Mouse (Mus musculus): ENCODE measurements around the gene Synpo2. TPM values are rescaled to one million over a fixed set of nuclear protein-coding genes. Genes with fewer than 3 reads are reported as not detected.

The Synpo2 gene
- polyA plus RNA-seq, 1 experiment, result 5.4 TPM

DNA sequence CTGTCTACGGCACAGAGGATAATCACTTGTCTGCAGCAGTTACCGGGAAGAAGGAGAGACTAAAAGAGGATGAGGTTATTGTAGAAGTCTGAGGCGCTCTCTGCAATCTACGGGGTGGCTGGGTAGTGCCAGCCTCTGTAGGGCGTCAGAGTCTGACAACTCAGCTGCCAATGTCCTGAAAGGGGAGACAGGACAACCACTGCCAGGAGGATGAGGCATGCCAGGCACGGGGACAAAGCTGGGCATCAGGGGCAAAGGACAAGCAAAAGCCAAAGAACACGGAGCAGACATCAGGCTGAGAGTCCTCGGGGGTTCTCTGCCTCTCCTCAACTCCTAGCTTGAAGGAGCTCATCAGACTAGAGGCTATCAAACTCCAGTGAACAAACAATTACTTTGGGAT is 82.6 kb downstream of the Synpo2 start:
- Histone ChIP-seq H3K4me3 (ENCODE audit: insufficient read depth, low read depth, low read length) (no peak overlapping the region), H3K27me3 (replicated peaks; ENCODE audit: control insufficient read depth, insufficient read depth, low read length) (no peaks in the 10 kb centered on the region), H3K36me3 (ENCODE audit: control insufficient read depth, insufficient read depth, low read length) (no peaks in the 10 kb centered on the region), H3K4me1 (ENCODE audit: control insufficient read depth, insufficient read depth, low read length) (no peaks in the 10 kb centered on the region), H3K27ac (ENCODE audit: insufficient read depth, low read depth, low read length) (no peak overlapping the region)
- TF ChIP-seq POLR2A (IDR thresholded peaks at IDR 0.05; ENCODE audit: low read depth, low read length), result no peak
- TF ChIP-seq CTCF (conservative IDR thresholded peaks at IDR 0.05; ENCODE audit: insufficient read depth, insufficient read length, low read depth, low read length), result no peak
- DNase-seq, result no peak
- WGBS, result 89% methylated on average over 8 of the region's 8 CpGs

DNA sequence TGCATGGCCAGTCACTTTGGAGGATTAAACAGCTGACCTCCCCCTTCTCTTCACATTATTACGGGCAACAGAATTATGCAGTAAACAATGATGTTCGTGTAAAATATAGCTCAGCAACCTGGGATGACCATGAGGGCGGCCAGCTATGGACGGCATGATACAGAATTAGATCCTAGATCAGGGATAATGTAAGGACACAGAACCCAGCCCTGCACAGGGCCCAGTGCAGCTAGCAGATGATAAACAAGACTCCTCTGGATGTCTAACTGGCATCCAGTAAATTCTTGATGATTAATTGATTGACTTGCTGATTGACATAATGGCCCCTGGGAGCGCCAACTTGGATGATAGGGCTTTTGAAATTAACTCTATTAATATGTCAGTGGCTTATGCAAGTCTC is 83.0 kb downstream of the Synpo2 start:
- Histone ChIP-seq H3K27ac (ENCODE audit: insufficient read depth, low read depth, low read length) (no peak overlapping the region), H3K36me3 (ENCODE audit: control insufficient read depth, insufficient read depth, low read length) (no peaks in the 10 kb centered on the region), H3K4me3 (ENCODE audit: insufficient read depth, low read depth, low read length) (no peak overlapping the region), H3K4me1 (ENCODE audit: control insufficient read depth, insufficient read depth, low read length) (no peaks in the 10 kb centered on the region), H3K27me3 (replicated peaks; ENCODE audit: control insufficient read depth, insufficient read depth, low read length) (no peaks in the 10 kb centered on the region)
- DNase-seq, result no peak
- TF ChIP-seq POLR2A (IDR thresholded peaks at IDR 0.05; ENCODE audit: low read depth, low read length) (no peak), CTCF (conservative IDR thresholded peaks at IDR 0.05; ENCODE audit: insufficient read depth, insufficient read length, low read depth, low read length) (no peak)
- 89% methylated on average over 5 of the region's 5 CpGs for WGBS

GRCm38 (mm10) chr3:123150523-123151135 is 85.3 kb downstream of the Synpo2 start:
- TF ChIP-seq POLR2A (IDR thresholded peaks at IDR 0.05; ENCODE audit: low read depth, low read length) (no peak), CTCF (conservative IDR thresholded peaks at IDR 0.05; ENCODE audit: insufficient read depth, insufficient read length, low read depth, low read length) (no peak)
- Histone ChIP-seq H3K27ac (ENCODE audit: insufficient read depth, low read depth, low read length) (no peak overlapping the region), H3K27me3 (replicated peaks; ENCODE audit: control insufficient read depth, insufficient read depth, low read length) (no peaks in the 10 kb centered on the region), H3K36me3 (ENCODE audit: control insufficient read depth, insufficient read depth, low read length) (no peaks in the 10 kb centered on the region), H3K4me1 (ENCODE audit: control insufficient read depth, insufficient read depth, low read length) (no peaks in the 10 kb centered on the region), H3K4me3 (ENCODE audit: insufficient read depth, low read depth, low read length) (no peak overlapping the region)
- DNase-seq, result no peak
- 69% methylated on average over 8 of the region's 8 CpGs for WGBS

DNA sequence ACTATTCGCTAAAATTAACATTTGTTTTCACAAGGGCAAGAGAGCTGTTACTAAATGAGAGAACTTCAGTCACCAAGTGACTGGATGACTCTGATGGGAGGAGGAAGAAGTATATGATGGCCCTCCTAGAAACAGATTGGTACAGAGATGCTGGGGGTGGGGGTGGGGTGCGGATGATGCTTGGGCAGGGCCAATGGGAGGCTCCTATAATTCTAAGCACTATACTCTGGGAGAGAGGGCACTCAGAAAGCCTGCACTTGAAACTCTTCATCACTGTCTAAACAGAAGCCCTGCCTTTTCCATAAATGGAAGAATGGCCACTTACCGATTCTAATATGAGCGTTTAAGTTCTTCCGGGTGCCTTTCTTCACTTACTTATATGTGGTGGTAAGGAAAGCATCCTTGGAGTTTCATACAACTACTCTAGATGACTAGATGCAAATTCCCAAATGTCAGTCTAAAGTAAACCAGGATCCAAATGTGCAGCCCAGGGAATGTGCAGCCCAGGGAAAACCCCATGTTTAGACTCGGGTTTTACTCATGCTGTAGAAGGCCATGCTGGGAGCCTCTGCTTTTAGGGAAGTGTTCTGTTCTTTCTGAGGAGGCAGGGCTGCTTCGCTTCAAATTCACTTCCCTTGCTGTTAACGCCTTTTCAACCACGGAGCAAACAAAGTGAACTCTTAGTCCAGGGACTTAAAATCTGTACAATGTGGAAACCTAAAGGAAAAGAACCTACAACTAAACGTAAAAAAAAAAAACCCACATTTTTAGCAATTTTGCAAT is 86.4 kb downstream of the Synpo2 start:
- WGBS, result 89% methylated on average over 10 of the region's 10 CpGs
- Histone ChIP-seq H3K4me3 (ENCODE audit: insufficient read depth, low read depth, low read length) (no peak overlapping the region), H3K27me3 (replicated peaks; ENCODE audit: control insufficient read depth, insufficient read depth, low read length) (no peaks in the 10 kb centered on the region), H3K27ac (ENCODE audit: insufficient read depth, low read depth, low read length) (no peak overlapping the region), H3K4me1 (ENCODE audit: control insufficient read depth, insufficient read depth, low read length) (no peaks in the 10 kb centered on the region), H3K36me3 (ENCODE audit: control insufficient read depth, insufficient read depth, low read length) (no peaks in the 10 kb centered on the region)
- no peak for TF ChIP-seq CTCF (conservative IDR thresholded peaks at IDR 0.05; ENCODE audit: insufficient read depth, insufficient read length, low read depth, low read length)
- no peak for TF ChIP-seq POLR2A (IDR thresholded peaks at IDR 0.05; ENCODE audit: low read depth, low read length)
- DNase-seq, result no peak

- Histone ChIP-seq H3K27ac (ENCODE audit: insufficient read depth, low read depth, low read length) (no peak overlapping the region), H3K27me3 (replicated peaks; ENCODE audit: control insufficient read depth, insufficient read depth, low read length) (no peaks in the 10 kb centered on the region; the same call in 1 of the 2 replicates), H3K4me1 (ENCODE audit: control insufficient read depth, insufficient read depth, low read length) (no peaks in the 10 kb centered on the region), H3K36me3 (ENCODE audit: control insufficient read depth, insufficient read depth, low read length) (no peaks in the 10 kb centered on the region), H3K4me3 (ENCODE audit: insufficient read depth, low read depth, low read length) (no peak overlapping the region)
- 91% methylated on average over 3 of the region's 3 CpGs for WGBS
- TF ChIP-seq CTCF (conservative IDR thresholded peaks at IDR 0.05; ENCODE audit: insufficient read depth, insufficient read length, low read depth, low read length) (no peak), POLR2A (IDR thresholded peaks at IDR 0.05; ENCODE audit: low read depth, low read length) (no peak)
- no peak for DNase-seq
Measured at GRCm38 (mm10) chr3:123148641-123149040, 87.3 kb downstream of the Synpo2 start.

GRCm38 (mm10) chr3:123146557-123146956 is 89.4 kb downstream of the Synpo2 start:
- H3K27ac ChIP-seq (ENCODE audit: insufficient read depth, low read depth, low read length), result no peak overlapping the region
- TF ChIP-seq POLR2A (IDR thresholded peaks at IDR 0.05; ENCODE audit: low read depth, low read length) (no peak), CTCF (conservative IDR thresholded peaks at IDR 0.05; ENCODE audit: insufficient read depth, insufficient read length, low read depth, low read length) (no peak)

DNA sequence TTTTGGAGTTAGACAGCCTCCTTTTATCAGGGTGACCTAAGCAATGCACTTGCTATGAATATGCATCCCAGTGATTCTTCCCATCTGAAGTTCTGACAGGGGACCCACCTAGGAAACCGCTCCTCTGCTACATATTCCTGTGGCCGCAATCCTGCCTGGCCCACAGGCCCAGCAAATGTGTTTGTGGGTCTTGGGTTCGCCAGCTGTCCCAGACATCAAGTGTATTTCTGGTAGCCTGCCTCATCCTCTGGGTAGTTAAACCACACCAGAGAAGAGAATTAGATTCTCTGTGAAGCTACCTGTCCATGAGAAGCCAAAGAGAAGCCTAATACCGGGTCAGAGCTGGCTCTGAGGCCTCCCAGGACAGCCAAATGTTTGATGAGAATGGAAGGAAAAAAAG is 90.0 kb downstream of the Synpo2 start:
- Histone ChIP-seq H3K27ac (ENCODE audit: insufficient read depth, low read depth, low read length) (no peak overlapping the region), H3K36me3 (ENCODE audit: control insufficient read depth, insufficient read depth, low read length) (no peaks in the 10 kb centered on the region), H3K4me1 (ENCODE audit: control insufficient read depth, insufficient read depth, low read length) (no peaks in the 10 kb centered on the region), H3K27me3 (replicated peaks; ENCODE audit: control insufficient read depth, insufficient read depth, low read length) (no peaks in the 10 kb centered on the region; the same call in 1 of the 2 replicates), H3K4me3 (ENCODE audit: insufficient read depth, low read depth, low read length) (no peak overlapping the region)
- 89% methylated on average over 4 of the region's 4 CpGs for WGBS
- TF ChIP-seq POLR2A (IDR thresholded peaks at IDR 0.05; ENCODE audit: low read depth, low read length) (no peak), CTCF (conservative IDR thresholded peaks at IDR 0.05; ENCODE audit: insufficient read depth, insufficient read length, low read depth, low read length) (no peak)
- no peak for DNase-seq

More at GRCm38 (mm10) chr3:123146557-123146956, 89.4 kb downstream of the Synpo2 start:
- no peak for DNase-seq
- no peaks in the 10 kb centered on the region; the same call in 1 of the 2 replicates for H3K27me3 ChIP-seq (replicated peaks; ENCODE audit: control insufficient read depth, insufficient read depth, low read length)
- WGBS, result 91% methylated on average over 8 of the region's 8 CpGs
- no peaks in the 10 kb centered on the region for H3K36me3 ChIP-seq (ENCODE audit: control insufficient read depth, insufficient read depth, low read length)
- no peak overlapping the region for H3K4me3 ChIP-seq (ENCODE audit: insufficient read depth, low read depth, low read length)
- H3K4me1 ChIP-seq (ENCODE audit: control insufficient read depth, insufficient read depth, low read length), result no peaks in the 10 kb centered on the region

Measured in kidney, adult 2 months (tissue).